26 mouse cellular contexts compared by ENCODE assay signal in genomic region chr11:74422019-74422418, GRCm38 (mm10).
"Had no signal": no experiment of that assay in that cellular context is flagged by ENCODE, and none has a peak within 500 bp of the region (broad histone marks: within the 10 kb centered on the region; RNA-seq: fewer than 3 reads in every experiment).

No protein-coding gene starts in this region.

- H3K27ac ChIP-seq: embryonic facial prominence, embryonic 10.5 days; embryonic facial prominence, embryonic 12.5 days; embryonic facial prominence, embryonic 13.5 days; embryonic facial prominence, embryonic 15.5 days; forebrain, embryonic 10.5 days; forebrain, embryonic 12.5 days; forebrain, embryonic 13.5 days; forebrain, embryonic 15.5 days; gastrocnemius, adult 2 months; heart, embryonic 10.5 days had no signal

- H3K36me3 ChIP-seq: embryonic facial prominence, embryonic 10.5 days; embryonic facial prominence, embryonic 12.5 days; embryonic facial prominence, embryonic 13.5 days; embryonic facial prominence, embryonic 15.5 days; forebrain, embryonic 10.5 days; forebrain, embryonic 12.5 days; forebrain, embryonic 15.5 days; heart, embryonic 10.5 days had no signal

- H3K4me3 ChIP-seq: embryonic facial prominence, embryonic 10.5 days; embryonic facial prominence, embryonic 12.5 days; embryonic facial prominence, embryonic 13.5 days; embryonic facial prominence, embryonic 15.5 days; erythroblast, embryonic 14.5 days; forebrain, embryonic 10.5 days; forebrain, embryonic 12.5 days; forebrain, embryonic 13.5 days; forebrain, embryonic 15.5 days; gastrocnemius, adult 2 months; heart, embryonic 10.5 days had no signal

- ATAC-seq: forebrain, embryonic 13.5 days; forebrain, embryonic 14.5 days; forebrain, embryonic 15.5 days; forebrain, embryonic 16.5 days; forebrain, postnatal 0 days had no signal

- H3K4me2 ChIP-seq: embryonic facial prominence, embryonic 12.5 days; embryonic facial prominence, embryonic 13.5 days; embryonic facial prominence, embryonic 15.5 days; forebrain, embryonic 12.5 days; forebrain, embryonic 13.5 days; forebrain, embryonic 15.5 days; heart, embryonic 11.5 days had no signal

- H3K4me1 ChIP-seq: embryonic facial prominence, embryonic 10.5 days; embryonic facial prominence, embryonic 12.5 days; embryonic facial prominence, embryonic 13.5 days; embryonic facial prominence, embryonic 15.5 days; forebrain, embryonic 10.5 days; forebrain, embryonic 12.5 days; forebrain, embryonic 13.5 days; forebrain, embryonic 15.5 days; heart, embryonic 10.5 days had no signal

- H3K9ac ChIP-seq: embryonic facial prominence, embryonic 12.5 days; embryonic facial prominence, embryonic 13.5 days; embryonic facial prominence, embryonic 15.5 days; forebrain, embryonic 12.5 days; forebrain, embryonic 13.5 days; forebrain, embryonic 15.5 days; forebrain, postnatal 0 days had no signal

- H3K9me3 ChIP-seq: embryonic facial prominence, embryonic 10.5 days; embryonic facial prominence, embryonic 12.5 days; embryonic facial prominence, embryonic 13.5 days; embryonic facial prominence, embryonic 15.5 days; forebrain, embryonic 10.5 days; forebrain, embryonic 12.5 days; forebrain, embryonic 13.5 days; forebrain, embryonic 15.5 days; heart, embryonic 10.5 days had no signal

- DNase-seq: cerebellum, adult 9-11 months; cerebellum, postnatal 10 days; cerebellum, postnatal 14 days; cerebellum, postnatal 25 days; cerebellum, postnatal 36 days; embryo, embryonic 11 days; forebrain, postnatal 0 days; gastrocnemius, adult 2 months; gastrocnemius, postnatal 10 days; gastrocnemius, postnatal 14 days; gastrocnemius, postnatal 25 days; gastrocnemius, postnatal 36 days; heart, adult 18-20 months had no signal

- H3K27me3 ChIP-seq: embryonic facial prominence, embryonic 12.5 days; embryonic facial prominence, embryonic 13.5 days; embryonic facial prominence, embryonic 15.5 days; forebrain, embryonic 12.5 days; forebrain, embryonic 13.5 days; forebrain, embryonic 15.5 days had no signal
